Mouse (Mus musculus): ENCODE measurements around the gene Tmem59l.

Gene Tmem59l

GRCm38 (mm10) chr8:70488931-70489470 lies 1.8 kb upstream of the Tmem59l start:
- DNase-seq (ENCODE audit: low spot score in 2 of 2): no peak

- DNase-seq (ENCODE audit: low spot score in 2 of 2): no peak
These were observed 1.0 kb upstream of the Tmem59l start for GRCm38 (mm10) chr8:70487993-70488796.

- DNase-seq (ENCODE audit: low spot score in 2 of 2): no peak
These were observed 922 bp downstream of the Tmem59l start for GRCm38 (mm10) chr8:70486191-70486681.

DNA sequence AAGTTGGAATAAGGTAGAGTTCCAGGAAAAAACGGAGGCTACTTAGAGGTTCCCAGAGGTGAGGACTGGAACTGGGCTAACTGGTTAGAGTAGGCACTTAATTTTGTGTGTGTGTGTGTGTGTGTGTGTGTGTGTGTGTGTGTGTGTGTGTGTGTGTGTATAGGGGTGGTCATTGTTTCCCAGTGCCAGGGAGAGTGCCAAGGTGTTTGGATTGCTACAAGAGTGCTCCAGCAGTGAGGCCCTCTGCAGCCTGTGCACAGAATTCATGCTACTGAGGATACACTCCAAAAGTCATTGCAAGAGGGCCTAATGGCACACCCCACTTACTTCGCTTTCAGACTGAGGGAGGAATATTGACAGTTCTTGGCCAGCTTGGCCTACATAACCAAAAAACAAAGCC lies 4.2 kb downstream of the Tmem59l start:
- DNase-seq (ENCODE audit: low spot score in 2 of 2): no peak

GRCm38 (mm10) chr8:70481908-70482307 lies 5.2 kb downstream of the Tmem59l start:
- DNase-seq (ENCODE audit: low spot score in 2 of 2): peak in 1 of 2 experiments; percentile 91

- DNase-seq (ENCODE audit: low spot score in 2 of 2): no peak
These were observed 9.7 kb downstream of the Tmem59l start for GRCm38 (mm10) chr8:70477269-70477982.

- DNase-seq (ENCODE audit: low spot score in 2 of 2): peak; percentile 95
These were observed 10.6 kb downstream of the Tmem59l start, which contains the start of gene Klhl26 for GRCm38 (mm10) chr8:70476333-70477268. Gene Klhl26 (minus strand): TSS chr8:70476968.

- DNase-seq (ENCODE audit: low spot score in 2 of 2): no peak
These were observed 15.3 kb downstream of the Tmem59l start for GRCm38 (mm10) chr8:70471856-70472255.

- no peak for DNase-seq (ENCODE audit: low spot score in 2 of 2)
These were observed 17.2 kb downstream of the Tmem59l start for GRCm38 (mm10) chr8:70469938-70470337.

DNA sequence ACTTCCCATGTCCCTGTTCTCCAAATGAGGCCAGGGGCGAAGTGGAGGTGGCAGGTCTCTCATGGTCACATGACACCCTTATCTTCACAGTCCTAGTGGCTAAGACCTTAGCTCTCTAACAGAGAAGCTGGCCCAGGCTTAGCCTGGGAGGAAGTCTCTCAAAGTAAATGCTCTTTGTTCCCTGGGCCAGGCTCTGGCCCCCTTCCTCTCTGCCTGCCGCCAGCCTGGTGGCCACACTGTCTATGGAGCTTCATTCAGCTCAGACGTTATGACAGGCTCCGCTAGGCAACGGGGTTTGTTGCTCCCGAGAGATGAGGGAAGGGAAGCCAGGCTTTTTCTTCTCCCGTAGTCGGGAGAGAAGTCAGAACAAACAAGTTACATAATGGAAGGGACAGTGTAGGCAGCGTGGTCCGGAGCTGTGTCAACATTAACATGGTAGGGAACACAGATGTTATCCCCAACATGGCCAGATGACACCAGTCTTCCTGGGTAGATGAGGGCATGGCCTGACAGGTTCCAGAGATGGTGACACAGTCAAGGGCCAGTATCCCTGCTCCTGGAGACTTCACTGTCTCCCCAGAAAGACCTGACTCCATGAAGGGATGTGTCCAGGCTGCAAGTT lies 17.8 kb downstream of the Tmem59l start:
- no peak for DNase-seq (ENCODE audit: low spot score in 2 of 2)

GRCm38 (mm10) chr8:70468733-70469132 lies 18.4 kb downstream of the Tmem59l start:
- DNase-seq (ENCODE audit: low spot score in 2 of 2): no peak

GRCm38 (mm10) chr8:70467907-70468306 lies 19.3 kb downstream of the Tmem59l start:
- DNase-seq (ENCODE audit: low spot score in 2 of 2): no peak

DNA sequence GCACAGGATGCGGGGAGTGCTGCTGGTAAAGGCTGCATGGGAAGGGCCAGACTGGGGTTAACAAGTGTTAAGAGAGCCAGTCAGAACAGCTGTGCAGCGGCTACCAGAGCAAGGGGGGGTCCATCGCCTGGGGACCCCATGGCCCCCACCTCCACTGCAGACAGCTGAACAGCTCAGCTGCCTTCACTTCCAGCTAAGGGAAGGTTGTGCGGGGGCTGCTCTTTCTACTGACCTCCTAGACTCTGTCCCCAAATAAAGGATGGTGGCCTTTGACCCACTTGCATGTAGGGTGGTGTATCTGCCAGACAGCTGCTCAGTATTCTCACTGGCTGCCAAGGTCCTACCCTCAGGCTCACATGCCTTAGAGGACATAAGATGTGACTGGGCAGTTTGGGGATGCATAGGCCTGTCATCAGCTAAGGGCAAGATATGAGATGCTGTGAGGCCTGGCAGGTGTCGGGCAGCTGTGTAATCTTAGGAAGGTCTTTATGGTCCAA lies 19.9 kb downstream of the Tmem59l start:
- no peak for DNase-seq (ENCODE audit: low spot score in 2 of 2)

- DNase-seq (ENCODE audit: low spot score in 2 of 2): no peak
These were observed 20.4 kb downstream of the Tmem59l start for GRCm38 (mm10) chr8:70466771-70467170.

DNA sequence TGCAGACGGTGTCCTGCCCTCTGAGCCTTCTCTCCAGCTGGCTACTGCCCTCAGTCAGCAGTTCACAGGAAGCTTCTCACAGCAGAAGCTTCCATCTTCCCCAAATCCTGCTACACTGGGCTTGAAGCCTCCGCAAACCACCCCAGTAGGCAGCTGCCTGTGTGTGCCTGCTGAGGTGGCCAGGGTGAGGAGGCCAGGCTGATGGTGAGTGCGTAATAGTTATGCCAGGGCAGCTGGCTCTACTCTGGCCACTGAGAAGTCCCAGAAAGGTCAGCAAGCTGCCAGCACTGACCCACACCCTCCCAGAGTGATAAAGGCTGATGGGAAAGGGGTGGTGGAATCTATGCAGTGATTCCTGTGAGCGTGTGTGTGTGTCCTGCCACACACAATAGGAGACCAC lies 20.9 kb downstream of the Tmem59l start:
- DNase-seq (ENCODE audit: low spot score in 2 of 2): no peak

GRCm38 (mm10) chr8:70465701-70466100 lies 21.5 kb downstream of the Tmem59l start:
- DNase-seq (ENCODE audit: low spot score in 2 of 2): no peak

- DNase-seq (ENCODE audit: low spot score in 2 of 2): no peak
These were observed 23.0 kb downstream of the Tmem59l start for GRCm38 (mm10) chr8:70464162-70464561.

DNA sequence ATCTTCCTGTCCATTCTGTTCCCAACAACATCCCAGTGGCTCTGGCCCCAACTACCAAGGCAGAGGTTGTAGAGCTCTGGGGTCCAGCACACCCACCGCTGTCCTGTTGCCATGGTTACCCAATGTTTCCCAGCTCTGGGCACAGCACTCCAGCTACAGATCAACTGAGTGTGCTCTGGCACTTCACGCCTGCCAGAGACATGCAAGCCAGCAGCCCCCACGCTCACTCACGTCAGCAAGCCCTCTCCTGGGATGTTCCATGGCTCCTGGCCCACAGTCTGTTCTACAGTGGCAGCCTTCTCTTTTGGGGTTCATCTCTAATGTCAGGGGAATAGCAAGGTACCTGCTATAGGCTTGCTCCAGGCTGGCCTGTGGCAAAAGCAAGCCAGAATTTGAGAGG lies 23.9 kb downstream of the Tmem59l start:
- peak; percentile 67 to 73 for DNase-seq (ENCODE audit: low spot score in 2 of 2)

DNA sequence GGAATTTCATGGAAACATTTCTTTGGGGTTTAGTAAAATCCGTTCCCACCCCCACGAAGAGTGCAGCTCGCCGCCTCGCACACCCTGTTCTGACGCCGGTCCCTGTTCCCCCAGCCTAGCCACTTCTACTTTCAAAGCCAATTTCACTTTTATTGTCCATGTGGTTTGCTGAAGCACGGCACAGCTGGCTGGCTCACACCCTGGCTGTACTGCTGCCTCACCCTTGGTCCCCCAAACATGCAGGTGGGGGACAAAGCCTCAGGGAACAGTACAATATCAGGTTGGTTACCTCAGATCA lies 24.7 kb downstream of the Tmem59l start:
- no peak for DNase-seq (ENCODE audit: low spot score in 2 of 2)

GRCm38 (mm10) chr8:70461765-70462515 lies 25.2 kb downstream of the Tmem59l start:
- DNase-seq (ENCODE audit: low spot score in 2 of 2): no peak

All from right cerebral cortex, postnatal 10 days (tissue).